Mouse (Mus musculus) gastrocnemius, adult 8-10 months (tissue): ENCODE results near the gene Tdg. TPM values are rescaled to one million over a fixed set of nuclear protein-coding genes. Genes with fewer than 3 reads are reported as not detected.
"Not testable (repeated sequence)": the region's sequence is repeated elsewhere in the genome, so short reads cannot be mapped to it uniquely, and the experiment has no call there.

Experiments used
- DNase-seq, 2 experiments: peaks; one replicate each; pipeline ENCODE4 v3.0.0; 2022; ENCODE audit warnings: low spot score in 2 of 2
- total RNA-seq, 4 experiments: library from RNA; stranded (reverse); gene quantifications; 2 replicates each; pipeline ENCODE4 v1.2.4; 2022

The Tdg gene
- 10 to 100 TPM in 3 of 4 experiments, 1 to 10 TPM in 1; 9.7 to 15.1 (median 11.9) TPM for total RNA-seq

DNA sequence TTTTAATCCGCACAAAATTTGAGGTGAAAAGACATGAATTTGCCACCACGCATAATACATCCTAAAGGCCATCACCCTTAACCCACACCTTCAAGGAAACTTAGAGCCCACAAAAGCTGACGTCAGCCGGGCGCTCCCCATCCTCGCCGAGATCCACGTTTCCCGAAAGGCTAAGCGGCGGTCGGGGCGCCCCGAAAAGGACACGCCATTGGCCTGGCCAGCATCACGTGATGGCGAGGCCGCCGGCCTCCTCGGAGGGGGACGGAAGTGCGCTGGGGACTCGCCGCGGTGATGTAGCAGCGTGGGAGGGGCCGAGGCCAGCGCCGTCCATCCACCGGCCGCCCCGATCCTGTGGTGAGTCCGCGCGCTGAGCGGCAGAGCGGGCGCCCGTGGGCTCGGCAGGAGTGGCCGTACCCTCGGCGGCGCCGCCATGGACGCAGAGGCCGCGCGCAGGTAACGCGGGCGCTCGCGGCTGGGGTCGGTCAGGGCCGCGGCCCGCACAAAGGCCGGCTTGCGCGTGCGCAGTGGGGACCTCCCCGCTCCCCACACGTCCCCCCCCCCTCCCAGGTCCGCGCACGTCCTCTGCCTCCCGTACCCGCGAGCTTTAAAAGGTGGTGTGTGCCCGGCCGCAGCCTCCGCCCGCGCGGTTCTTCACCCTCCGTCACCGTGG, at the start of gene Tdg:
Gene Tdg (plus strand): TSS at position 243 of the 670 bp plus-strand sequence.
- DNase-seq, result peak; percentile 78 to 86

- DNase-seq, result not testable (repeated sequence)
Measured at GRCm38 (mm10) chr10:82589673-82590072, 40.0 kb upstream of the Tdg start.

DNA sequence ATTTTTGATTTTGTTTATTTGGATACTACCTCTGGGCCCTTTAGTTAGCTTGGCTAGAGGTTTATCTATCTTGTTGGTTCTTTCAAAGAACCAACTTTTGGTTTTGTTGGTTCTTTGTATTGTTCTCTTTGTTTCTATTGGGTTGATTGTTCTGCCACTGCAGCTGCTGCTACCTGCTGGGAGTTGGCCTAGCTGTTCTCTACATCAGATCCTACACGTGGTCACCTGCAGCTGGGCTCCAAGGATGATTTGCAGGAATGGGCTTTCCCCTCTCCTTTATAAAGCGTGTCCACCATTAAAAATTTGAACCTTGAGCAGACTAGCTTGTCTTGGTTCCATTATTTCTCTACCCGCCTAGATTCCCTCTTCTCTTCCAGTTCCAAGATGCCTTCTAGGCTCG, 35.2 kb upstream of the Tdg start:
- DNase-seq, result not testable (repeated sequence)

- DNase-seq, result no peak
Measured at GRCm38 (mm10) chr10:82622235-82622634, 7.4 kb upstream of the Tdg start.

DNA sequence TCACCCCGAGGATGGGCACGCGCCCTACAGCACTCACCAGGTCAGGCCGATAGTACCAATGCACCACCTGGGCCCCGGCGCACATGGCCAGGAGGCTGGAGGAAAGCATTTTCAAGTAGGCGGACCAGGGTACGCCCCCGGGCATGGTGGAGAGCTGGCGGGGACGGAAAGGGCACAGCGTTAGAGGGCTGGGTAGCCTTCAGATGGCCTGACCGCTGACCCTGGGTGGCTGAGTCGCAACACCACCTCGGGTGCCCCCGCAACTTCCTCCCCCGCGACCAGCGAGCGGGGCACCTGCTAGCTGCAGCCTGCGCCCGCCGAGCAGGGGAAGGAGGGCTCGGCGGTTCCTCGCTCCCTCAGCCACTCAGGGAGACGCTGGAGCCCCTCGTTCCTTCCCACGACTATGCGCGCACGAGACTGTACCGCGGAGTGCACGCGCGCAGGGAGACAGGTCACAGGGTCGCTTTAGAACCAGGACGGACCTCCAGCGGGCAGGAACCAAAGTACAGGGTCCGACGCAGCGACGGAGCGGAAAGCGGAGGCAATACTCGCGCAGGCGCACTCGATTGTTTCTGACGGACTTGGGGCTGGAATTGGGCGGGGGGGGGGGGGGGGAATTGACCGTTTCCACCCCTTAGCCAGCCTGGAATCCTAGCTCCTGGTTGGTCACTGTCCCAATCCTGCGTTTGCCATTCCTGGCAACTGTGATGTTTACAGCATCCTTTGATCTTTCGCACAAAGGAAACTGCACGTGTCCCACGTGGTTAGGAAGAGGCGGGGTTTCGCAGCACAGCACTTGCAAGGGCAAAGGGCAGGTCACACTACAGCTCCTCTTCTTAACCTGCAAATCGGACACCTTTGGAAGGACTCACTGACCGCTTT, 6.7 kb upstream of the Tdg start, which contains the start of gene 1190007I07Rik:
Gene 1190007I07Rik (minus strand): TSS at position 558 of the 882 bp plus-strand sequence.
- DNase-seq, result peak; percentile 58 to 82

DNA sequence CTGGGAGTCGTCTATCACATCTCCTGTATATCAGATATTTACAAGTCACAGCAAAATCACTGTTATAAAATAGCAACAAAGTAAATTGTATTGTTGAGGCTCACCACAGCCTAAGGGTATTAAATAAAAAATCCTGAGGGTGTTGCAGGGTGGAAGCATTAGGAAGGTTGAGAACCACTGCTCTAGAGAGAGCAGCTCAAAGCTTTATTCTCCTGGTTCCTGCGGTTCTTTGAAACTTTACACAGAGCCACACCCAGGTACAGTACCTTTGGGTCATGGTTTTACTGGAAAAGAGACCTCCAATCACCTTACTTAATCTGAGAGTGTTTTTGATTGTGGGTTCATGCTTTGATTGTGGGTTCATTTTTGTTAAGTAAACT, 6.1 kb upstream of the Tdg start:
- DNase-seq, result not testable (repeated sequence)

DNA sequence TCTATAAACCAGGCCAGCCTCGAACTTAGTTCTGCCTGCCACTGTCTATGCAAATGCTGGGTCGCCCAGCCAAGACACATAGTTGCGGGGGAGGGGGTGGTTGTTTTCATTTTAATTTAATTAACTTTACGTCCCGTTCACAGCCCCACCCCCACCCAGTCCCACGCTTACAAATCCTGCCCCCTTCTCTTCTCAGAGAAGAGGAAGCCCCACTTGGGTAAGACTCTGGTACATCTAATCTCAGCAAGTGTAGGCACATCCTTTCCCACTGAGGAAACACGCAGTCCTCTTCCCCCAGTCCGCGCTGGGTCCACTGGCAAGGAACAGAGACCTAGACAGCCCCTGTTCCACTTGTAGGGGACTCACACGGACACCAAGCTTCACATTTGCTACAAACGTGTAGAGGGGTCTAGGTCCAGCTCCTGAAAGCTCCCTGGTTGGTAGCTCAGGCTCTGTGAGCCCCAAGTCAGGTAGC, 480 bp upstream of the Tdg start:
- peak; percentile 5 to 8 for DNase-seq

GRCm38 (mm10) chr10:82630497-82630896, 869 bp downstream of the Tdg start:
- no peak for DNase-seq

DNA sequence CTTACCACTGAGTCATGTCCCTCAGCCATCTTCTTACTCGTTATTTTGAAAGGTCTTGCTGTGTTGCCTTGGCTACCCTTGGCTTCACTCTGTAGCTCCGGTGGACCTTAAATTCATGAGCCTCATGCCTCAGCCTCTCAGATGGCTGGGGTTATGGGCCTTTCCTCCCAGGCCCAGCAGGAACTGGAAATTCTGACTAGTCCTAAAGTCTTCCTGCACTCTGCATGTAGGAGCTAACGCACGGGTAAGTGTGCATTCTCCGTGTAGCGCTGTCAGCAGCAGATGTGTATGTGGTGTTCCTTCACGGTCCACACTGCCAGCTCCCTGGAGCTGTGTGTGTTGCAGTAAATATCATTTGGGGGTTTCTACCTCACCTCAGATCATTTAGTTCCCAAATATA, 1.5 kb downstream of the Tdg start:
- no peak for DNase-seq

DNA sequence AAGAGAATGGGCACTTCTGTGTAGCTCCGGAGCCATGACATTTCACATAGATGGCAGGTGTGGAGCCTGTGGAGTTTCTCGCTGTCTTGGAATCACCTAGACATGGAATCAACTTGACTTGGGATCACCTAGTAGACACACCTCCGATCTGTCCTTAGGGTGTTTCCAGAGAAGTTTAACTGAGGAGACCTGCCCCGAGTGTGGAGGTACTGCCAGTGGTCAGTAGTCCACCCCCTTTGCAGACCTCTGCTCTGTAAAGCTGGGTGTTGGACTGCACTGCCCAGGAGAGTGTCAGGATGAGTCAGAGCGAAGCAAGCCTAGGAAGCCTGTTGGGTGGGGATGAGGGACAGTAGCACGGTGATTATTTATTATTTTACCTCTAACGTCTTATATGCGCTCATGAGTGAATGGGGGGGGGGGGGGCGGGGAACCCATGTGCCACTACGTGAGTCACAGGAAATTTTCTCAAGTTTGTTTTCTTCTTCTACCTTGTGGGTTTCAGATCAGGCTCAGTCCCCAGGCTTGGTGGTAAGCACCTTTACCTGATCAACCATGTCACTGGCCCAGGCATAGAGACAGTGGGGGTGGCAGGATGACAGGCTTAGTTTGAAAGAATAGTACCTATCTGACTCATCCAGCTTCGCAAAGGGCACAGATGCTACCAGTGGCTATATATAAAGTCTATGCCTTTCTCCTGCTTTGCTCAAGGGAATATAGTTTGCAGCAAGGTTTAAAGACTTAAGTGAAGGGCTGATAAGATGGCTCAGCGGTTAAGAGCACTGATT, 3.1 kb downstream of the Tdg start:
- no peak for DNase-seq

- no peak for DNase-seq
Measured at GRCm38 (mm10) chr10:82634348-82634747, 4.7 kb downstream of the Tdg start.

- no peak for DNase-seq
Measured at GRCm38 (mm10) chr10:82636321-82636720, 6.7 kb downstream of the Tdg start.

DNA sequence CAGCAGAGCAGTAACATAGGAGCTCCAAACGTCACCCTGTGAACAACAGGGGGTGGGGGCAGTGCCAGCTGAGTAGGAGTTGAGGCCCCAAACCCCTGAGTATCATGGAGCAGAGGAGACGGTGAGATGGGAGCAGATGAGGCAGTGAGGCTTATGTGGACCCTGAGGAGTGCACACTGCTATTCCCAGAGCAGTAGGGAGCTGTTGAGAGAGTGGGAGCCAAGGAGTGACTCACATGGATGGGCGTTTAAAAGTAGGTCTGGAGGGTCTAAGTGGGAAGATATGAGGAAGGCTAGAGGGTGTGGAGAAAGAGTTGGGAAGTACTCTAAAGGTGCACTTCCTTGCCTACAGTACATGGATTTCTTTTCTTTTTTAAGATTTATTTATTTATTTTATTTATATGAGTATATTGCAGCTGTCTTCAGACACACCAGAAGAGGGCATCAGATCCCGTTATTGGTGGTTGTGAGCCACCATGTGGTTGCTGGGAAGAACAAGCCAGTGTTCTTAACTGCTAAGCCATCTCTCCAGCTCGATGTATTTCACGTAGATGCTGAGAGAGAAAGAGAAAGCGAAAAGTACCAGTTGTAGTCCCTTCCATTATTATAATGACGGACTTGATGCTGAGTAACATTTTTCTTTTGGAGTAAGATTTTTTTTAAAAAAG, 9.5 kb downstream of the Tdg start:
- DNase-seq, result no peak

- no peak for DNase-seq
Measured at GRCm38 (mm10) chr10:82641481-82641880, 11.9 kb downstream of the Tdg start.

GRCm38 (mm10) chr10:82646083-82646482, 16.5 kb downstream of the Tdg start:
- no peak for DNase-seq

- DNase-seq, result no peak
Measured at GRCm38 (mm10) chr10:82647205-82647811, 17.7 kb downstream of the Tdg start.

DNA sequence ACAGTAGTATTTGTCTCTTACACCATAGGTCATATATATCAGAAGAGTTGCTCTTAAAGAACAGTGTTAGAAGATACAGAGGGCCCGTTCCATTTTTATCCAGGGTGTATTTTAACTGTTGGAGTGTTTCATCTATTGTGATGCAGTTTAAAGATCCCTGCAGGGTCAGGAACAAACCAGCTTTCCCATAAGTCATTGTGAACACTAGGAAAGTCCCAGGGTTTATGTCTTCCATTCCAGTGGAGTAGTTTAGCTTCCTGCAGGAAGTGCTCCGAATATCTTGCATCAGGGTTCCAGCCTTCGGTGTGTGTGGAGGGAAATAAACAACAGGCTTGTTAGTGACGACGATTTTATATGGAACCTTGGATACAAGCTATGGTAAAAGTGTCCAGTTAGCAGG, 21.6 kb downstream of the Tdg start:
- no peak for DNase-seq

- no peak for DNase-seq
Measured at GRCm38 (mm10) chr10:82652625-82653024, 23.0 kb downstream of the Tdg start.

- no peak for DNase-seq
Measured at GRCm38 (mm10) chr10:82654581-82654980, 25.0 kb downstream of the Tdg start.

DNA sequence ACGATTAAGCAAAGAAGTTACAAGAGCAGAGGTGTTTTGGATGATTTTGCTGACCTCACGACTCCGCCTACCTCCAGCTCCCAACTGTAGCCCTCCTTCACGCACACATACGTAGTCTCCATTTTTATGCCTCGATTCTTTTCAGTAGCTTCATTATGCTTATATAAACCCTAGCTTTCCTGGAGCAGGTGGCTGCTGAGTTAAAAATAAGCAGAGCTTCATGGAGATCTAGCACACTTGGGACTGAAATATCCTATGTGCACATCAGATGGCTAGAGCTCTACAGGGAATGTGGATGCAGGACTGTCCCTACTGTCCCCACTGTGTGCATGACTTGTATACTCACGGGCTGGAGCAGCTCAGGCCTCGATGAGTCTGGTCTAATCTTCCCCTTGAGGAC, 32.2 kb downstream of the Tdg start:
- no peak for DNase-seq
